Mouse (Mus musculus): ENCODE data around the gene Zfp369. TPM values are rescaled to one million over a fixed set of nuclear protein-coding genes. Genes with fewer than 3 reads are reported as not detected.

The Zfp369 gene
- 4.2 and 6.4 TPM in 2 replicates for polyA plus RNA-seq (2012; rRNA removed)

DNA sequence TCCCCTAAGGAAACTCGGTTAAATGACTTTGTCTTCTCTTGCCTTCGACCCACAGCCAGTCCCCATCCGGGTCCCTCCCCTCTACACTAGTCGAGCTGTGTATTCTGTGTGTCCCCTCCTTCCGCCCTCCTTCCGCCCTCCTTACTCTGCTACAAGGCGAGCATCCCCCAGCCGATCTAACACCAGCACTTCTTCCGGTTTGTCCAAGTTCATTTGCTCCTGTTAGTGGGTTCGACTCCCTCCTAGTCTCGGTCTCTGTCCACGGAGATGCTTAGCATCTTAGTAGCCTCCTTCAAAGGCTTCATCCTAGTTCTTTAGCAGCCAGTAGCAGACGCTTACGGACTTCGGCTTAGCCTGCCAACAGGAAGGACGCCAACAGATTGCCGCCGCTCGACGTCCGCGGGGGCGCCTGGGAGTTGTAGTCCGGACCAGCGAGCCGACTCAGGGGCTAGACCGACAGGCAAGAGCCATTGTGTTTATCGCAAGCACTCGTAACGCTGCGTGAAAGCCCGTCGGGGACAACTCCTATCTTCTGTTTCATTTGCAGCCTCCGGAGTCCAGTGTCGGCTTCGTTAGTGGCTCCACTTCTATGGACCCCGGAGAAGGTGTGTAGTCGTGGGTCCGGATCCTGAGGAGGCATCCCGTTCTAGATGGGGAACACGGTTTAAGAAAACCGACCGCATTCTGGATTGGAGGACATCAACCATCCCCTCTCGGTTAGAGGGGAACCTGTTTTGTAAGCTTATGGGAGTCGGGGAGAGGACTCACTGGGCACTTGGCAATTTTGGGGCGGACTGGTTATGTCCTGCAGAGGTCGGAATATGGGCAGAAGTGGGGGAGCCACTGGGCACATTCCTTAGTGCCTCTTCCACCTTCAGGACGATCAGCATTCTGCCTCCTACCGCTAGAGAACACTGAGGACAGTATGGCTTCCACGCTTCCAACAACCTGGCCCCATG lies at the start of gene Zfp369:
TSS of gene Zfp369 (plus strand) at position 432 of the 959 bp plus-strand sequence.

GRCm38 (mm10) chr13:65259239-65259638 lies 19.4 kb upstream of the Zfp369 start, which contains the start of gene Gm10775:
Gene Gm10775, plus strand, starts transcription at chr13:65259539.

Other genes with a start within 250 kb of the Zfp369 start
- not detected in 2 replicates for gene Spata31d1c, start 245.8 kb upstream of the Zfp369 start, polyA plus RNA-seq (2012; rRNA removed)
- not detected in 2 replicates for gene Prss47, start 226.1 kb upstream of the Zfp369 start, polyA plus RNA-seq (2012; rRNA removed)
- 5.9 and 7.5 TPM in 2 replicates for gene Mfsd14b, start 165.8 kb upstream of the Zfp369 start, polyA plus RNA-seq (2012; rRNA removed)
- not detected in 2 replicates for gene Olfr465-ps1, start 140.7 kb upstream of the Zfp369 start, polyA plus RNA-seq (2012; rRNA removed)
- gene Olfr466, start 128.6 kb upstream of the Zfp369 start, polyA plus RNA-seq (2012; rRNA removed), result not detected in 2 replicates
- gene Nlrp4f, start 72.8 kb upstream of the Zfp369 start, polyA plus RNA-seq (2012; rRNA removed), result not detected in 2 replicates
- not detected in 2 replicates for gene Gm10775, start 19.3 kb upstream of the Zfp369 start, polyA plus RNA-seq (2012; rRNA removed)
- gene Gm10139, start 233.9 kb downstream of the Zfp369 start, polyA plus RNA-seq (2012; rRNA removed), result not detected in 2 replicates